Mouse (Mus musculus) midbrain, embryonic 16.5 days (tissue): Measurements from ENCODE around the gene Fuz. TPM values are rescaled to one million over a fixed set of nuclear protein-coding genes. Genes with fewer than 3 reads are reported as not detected.

Experiments used
- ATAC-seq: fragments of 200-750 bp; cut with Nextera tagmentation; 2 replicates; pipeline ENCODE4 v1.8.0; 2017; ENCODE audit warnings: moderate TSS enrichment
- H3K27ac ChIP-seq: fragments of 300-500 bp; sonication (generic); 2 replicates; pipeline ENCODE4 v1.5.1; 2014; ENCODE audit warnings: mild to moderate bottlenecking, low read length, mixed read lengths
- H3K27me3 ChIP-seq: fragments of 300-500 bp; sonication (generic); 2 replicates; pipeline ENCODE4 v1.6.1; 2014; ENCODE audit warnings: low read depth, low read length, mixed read lengths; ENCODE audit not compliant: control insufficient read depth, insufficient read depth
- H3K36me3 ChIP-seq: fragments of 300-500 bp; sonication (generic); 2 replicates; pipeline ENCODE4 v1.6.1; 2014; ENCODE audit warnings: mild to moderate bottlenecking, low read length, moderate library complexity, mixed read lengths; ENCODE audit not compliant: control insufficient read depth, insufficient read depth
- H3K4me1 ChIP-seq: fragments of 300-500 bp; sonication (generic); 2 replicates; pipeline ENCODE4 v1.6.1; 2014; ENCODE audit warnings: mild to moderate bottlenecking, low read length, mixed read lengths; ENCODE audit not compliant: control insufficient read depth, insufficient read depth
- H3K4me2 ChIP-seq: fragments of 300-500 bp; sonication (generic); 2 replicates; pipeline ENCODE4 v1.6.1; 2014; ENCODE audit warnings: mild to moderate bottlenecking, low read length, mixed read lengths
- H3K4me3 ChIP-seq: fragments of 300-500 bp; sonication (generic); 2 replicates; pipeline ENCODE4 v1.5.1; 2014; ENCODE audit warnings: low read depth, mild to moderate bottlenecking, low read length, moderate library complexity, mixed read lengths
- H3K9ac ChIP-seq: fragments of 300-500 bp; sonication (generic); 2 replicates; pipeline ENCODE4 v1.6.1; 2014; ENCODE audit warnings: low read depth, low read length, mixed read lengths
- H3K9me3 ChIP-seq: fragments of 300-500 bp; sonication (generic); replicated peaks from 2 replicates; pipeline ENCODE4 v1.6.1; 2014; ENCODE audit warnings: mild to moderate bottlenecking, low read length, mixed read lengths; ENCODE audit not compliant: control insufficient read depth, poor library complexity, severe bottlenecking
- WGBS: fragments of 180-500 bp; shearing (Covaris S2); extraction: QIAGEN DNeasy Blood & Tissue Kit; methylation state at CpG from one replicate; pipeline ENCODE4 v1.1.7; 2014; 5-methylcytosine and 5-hydroxymethylcytosine counted together
- polyA plus RNA-seq: library from polyadenylated mRNA; unstranded; fragments of >200 nt; fragmentation: Nextera tagmentation; extraction: Ambion mirVana; gene quantifications from 2 replicates; pipeline ENCODE4 v1.2.1, GENCODE M21; 2015

Fuz gene
- polyA plus RNA-seq, 1 experiment from 2014 or later: 20.0 TPM

DNA sequence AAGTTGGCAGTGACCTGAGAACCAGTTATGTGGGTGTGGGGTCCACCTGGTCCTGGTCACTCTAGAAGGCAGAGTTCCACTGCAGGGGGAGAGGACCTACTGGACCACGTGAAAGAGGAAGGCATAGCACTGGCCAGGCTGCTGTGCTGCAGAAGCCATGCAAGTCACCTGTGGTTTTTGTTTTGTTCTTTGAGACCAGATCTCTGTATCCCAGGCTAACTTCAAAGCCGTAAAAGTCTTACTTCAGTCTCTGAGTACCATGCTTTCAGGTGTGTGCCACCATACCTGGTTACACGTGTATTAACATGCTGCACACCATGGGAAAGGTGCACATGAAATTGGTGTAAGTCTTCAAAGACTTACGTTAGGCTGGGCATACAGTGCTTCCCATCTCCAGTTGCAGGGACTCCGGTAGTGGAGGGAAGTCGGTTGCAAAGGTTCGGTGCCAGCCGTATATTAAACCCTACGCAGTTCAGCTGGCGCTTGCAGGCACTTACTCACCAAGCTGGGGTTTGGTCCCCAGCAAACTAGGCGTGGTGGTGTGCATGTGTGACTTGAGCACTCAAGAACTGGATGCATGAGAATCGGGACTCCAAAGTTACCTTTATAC lies 44.1 kb upstream of the Fuz start:
- H3K4me3 ChIP-seq: no peak overlapping the region
- H3K4me1 ChIP-seq: peaks cover 35% of the 10 kb centered on the region
- H3K27me3 ChIP-seq: no peaks in the 10 kb centered on the region
- H3K27ac ChIP-seq: no peak overlapping the region
- H3K9me3 ChIP-seq: no peaks in the 10 kb centered on the region
- no peak for ATAC-seq
- 96% methylated on average over 12 of the region's 12 CpGs for WGBS
- peaks cover 6% of the 10 kb centered on the region; the same call in 1 of the 2 replicates for H3K36me3 ChIP-seq
- H3K4me2 ChIP-seq: no peak overlapping the region
- H3K9ac ChIP-seq: no peak overlapping the region

DNA sequence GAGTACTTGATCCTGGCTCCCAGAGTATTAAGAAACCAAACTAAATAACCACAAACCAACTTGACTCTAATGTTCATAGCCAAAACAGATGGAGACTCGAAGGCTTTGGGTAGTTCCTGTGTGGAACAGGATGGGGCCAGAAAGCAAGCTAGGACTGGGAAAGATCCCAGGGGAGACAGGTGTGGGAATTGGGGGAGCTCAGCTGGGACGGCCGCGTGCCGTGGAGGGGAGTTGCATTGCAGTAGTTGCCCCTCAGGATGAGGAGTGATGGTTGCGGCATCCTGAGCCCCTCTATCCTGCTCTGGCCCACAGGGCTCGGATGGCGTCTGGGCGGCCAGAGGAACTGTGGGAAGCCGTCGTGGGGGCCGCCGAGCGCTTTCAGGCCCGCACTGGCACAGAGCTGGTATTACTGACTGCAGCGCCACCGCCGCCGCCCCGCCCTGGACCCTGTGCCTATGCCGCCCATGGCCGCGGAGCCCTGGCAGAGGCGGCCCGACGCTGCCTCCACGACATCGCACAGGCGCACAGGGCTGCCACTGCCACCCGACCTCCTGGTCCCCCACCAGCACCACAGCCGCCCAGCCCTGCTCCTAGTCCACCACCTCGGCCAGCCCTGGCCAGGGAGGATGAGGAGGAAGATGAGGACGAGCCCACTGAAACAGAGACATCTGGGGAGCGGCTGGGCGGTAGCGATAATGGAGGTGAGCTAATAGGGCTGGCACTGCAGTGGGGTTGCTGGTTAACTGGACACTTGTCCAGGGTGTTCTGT lies 43.4 kb upstream of the Fuz start:
- no peaks in the 10 kb centered on the region for H3K27me3 ChIP-seq

DNA sequence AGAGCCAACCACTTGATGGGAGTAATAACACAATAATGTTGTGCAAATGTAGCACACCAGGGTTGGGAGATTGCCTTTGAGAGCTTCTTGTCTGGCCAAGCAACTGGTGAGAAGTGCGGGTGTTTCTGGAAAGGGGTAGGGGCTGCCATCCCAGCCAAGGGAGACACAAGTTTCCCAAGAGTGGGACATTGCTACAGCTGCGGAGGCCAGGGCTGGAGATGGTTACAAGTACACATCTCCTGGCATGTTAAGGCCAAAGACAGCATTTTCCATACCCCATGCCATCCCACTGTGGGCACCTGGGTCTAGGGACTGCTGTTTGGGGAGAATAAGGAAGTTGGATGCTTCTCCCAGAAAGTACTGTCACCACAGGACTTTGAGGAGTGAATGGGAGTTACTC lies 42.8 kb upstream of the Fuz start:
- 98% methylated on average over 2 of the region's 2 CpGs for WGBS
- Histone ChIP-seq H3K4me3 (no peak overlapping the region), H3K27me3 (no peaks in the 10 kb centered on the region), H3K4me2 (no peak overlapping the region), H3K9ac (peak overlapping the region; percentile 58; the same call in 1 of the 2 replicates), H3K9me3 (no peaks in the 10 kb centered on the region), H3K36me3 (peaks cover 6% of the 10 kb centered on the region; the same call in 1 of the 2 replicates), H3K4me1 (peaks cover 32% of the 10 kb centered on the region), H3K27ac (no peak overlapping the region)
- no peak for ATAC-seq

More for the DNA sequence above, 43.4 kb upstream of the Fuz start:
- H3K4me1 ChIP-seq: peaks cover 33% of the 10 kb centered on the region
- no peak overlapping the region for H3K4me2 ChIP-seq
- H3K9me3 ChIP-seq: no peaks in the 10 kb centered on the region
- H3K36me3 ChIP-seq: peaks cover 6% of the 10 kb centered on the region; the same call in 1 of the 2 replicates
- no peak overlapping the region for H3K9ac ChIP-seq
- no peak for ATAC-seq
- H3K27ac ChIP-seq: no peak overlapping the region
- 89% methylated on average over 36 of the region's 36 CpGs for WGBS
- no peak overlapping the region for H3K4me3 ChIP-seq

DNA sequence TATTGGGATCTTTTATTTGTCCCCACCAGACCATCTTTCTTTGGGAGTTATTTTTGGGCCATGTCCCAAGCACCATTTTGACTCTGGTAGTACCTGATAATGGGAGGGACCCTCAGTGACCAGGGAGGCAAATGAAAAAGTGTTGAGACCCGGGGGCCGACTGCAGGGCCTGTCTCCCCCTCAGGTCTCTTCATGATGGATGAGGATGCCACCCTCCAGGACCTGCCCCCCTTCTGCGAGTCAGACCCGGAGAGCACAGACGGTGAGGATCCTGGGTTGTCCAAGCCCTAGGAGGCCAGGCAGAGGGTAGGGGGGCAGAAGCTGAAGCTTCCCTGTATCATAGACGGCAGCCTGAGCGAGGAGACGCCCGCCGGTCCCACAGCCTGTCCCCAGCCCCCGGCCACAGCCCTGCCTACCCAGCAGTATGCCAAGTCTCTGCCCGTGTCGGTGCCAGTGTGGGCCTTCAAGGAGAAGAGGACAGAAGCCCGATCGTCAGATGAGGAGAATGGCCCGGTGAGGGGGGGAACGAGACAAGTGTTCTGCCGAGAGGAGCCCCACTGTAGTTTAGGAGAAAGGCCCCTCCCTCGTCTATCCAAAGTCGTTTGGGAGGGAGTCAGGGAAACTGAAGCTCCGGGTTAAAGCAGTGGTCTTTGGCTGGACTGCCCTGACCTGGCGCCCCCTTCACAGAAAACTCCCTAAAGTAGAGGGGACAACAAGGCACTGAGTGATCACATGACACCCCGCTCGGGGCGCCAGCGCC lies 42.1 kb upstream of the Fuz start:
- no peaks in the 10 kb centered on the region for H3K27me3 ChIP-seq
- H3K9me3 ChIP-seq: no peaks in the 10 kb centered on the region
- H3K4me1 ChIP-seq: peaks cover 36% of the 10 kb centered on the region
- peak overlapping the region; percentile 41 for H3K4me3 ChIP-seq
- WGBS: 28% methylated on average over 26 of the region's 26 CpGs
- H3K27ac ChIP-seq: peak overlapping the region; percentile 76
- peaks cover 6% of the 10 kb centered on the region; the same call in 1 of the 2 replicates for H3K36me3 ChIP-seq
- ATAC-seq: no peak
- peak overlapping the region; percentile 63 for H3K4me2 ChIP-seq
- peak overlapping the region; percentile 58 for H3K9ac ChIP-seq

DNA sequence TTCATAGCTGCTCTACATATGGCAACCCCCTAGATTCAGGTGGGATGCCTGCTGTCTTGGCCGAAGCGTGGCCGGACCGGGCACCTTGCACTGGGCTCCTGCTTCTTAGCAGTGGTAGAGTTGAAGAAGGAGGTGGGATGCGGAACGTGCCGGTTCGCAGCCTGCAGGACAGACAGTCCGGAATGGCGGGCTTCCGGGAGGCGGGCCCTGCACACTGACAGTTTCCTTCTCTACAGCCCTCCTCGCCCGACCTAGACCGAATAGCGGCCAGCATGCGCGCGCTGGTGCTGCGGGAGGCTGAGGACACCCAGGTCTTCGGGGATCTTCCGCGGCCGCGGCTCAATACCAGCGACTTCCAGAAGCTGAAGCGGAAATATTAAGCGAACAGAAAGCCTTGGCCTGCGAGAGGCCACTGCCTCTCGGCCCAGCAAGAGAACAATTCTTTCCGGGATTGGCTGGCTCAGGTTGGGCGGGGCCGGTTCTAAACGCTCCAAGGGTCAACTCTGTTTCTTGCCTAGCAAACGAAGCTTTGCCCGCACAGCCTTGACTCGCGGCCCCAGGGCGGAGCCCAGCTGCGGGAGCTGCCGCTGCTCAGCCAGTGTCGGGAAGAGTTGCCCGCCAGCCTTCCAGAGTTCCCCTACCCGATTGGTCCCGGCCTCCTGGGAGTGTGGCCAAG lies 41.4 kb upstream of the Fuz start:
- Histone ChIP-seq H3K9ac (peak overlapping the region; percentile 58), H3K4me3 (peak overlapping the region; percentile 41), H3K27me3 (no peaks in the 10 kb centered on the region), H3K4me2 (peak overlapping the region; percentile 63), H3K27ac (peak overlapping the region; percentile 76), H3K36me3 (peaks cover 6% of the 10 kb centered on the region; the same call in 1 of the 2 replicates), H3K9me3 (no peaks in the 10 kb centered on the region), H3K4me1 (peaks cover 36% of the 10 kb centered on the region)
- 2% methylated on average over 45 of the region's 45 CpGs for WGBS
- no peak for ATAC-seq

DNA sequence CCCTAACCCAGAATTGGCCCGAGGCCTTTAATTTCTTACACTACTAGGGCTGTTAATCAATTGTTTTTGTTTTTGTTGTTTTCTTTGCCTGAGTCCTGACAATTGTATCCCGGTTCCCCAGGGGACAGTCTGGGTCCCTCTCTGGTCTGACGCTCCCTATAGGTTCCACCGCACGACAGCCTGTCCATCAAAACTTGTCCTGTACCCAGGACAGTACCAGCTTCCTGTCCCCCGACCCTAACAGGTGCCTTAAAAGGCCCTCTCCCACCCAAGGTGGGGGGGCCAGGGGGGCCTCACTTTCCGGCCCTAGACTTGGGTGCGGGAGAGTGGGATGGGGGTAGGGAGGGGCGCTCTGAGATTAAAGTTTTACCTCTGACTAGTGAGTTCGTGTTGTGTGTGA lies 40.8 kb upstream of the Fuz start:
- no peak for ATAC-seq
- peaks cover 6% of the 10 kb centered on the region; the same call in 1 of the 2 replicates for H3K36me3 ChIP-seq
- H3K4me2 ChIP-seq: peak overlapping the region; percentile 63
- H3K4me1 ChIP-seq: peaks cover 36% of the 10 kb centered on the region
- peak overlapping the region; percentile 76 for H3K27ac ChIP-seq
- H3K4me3 ChIP-seq: peak overlapping the region; percentile 41
- H3K27me3 ChIP-seq: no peaks in the 10 kb centered on the region
- H3K9ac ChIP-seq: peak overlapping the region; percentile 58
- H3K9me3 ChIP-seq: no peaks in the 10 kb centered on the region
- WGBS: 42% methylated on average over 10 of the region's 10 CpGs

DNA sequence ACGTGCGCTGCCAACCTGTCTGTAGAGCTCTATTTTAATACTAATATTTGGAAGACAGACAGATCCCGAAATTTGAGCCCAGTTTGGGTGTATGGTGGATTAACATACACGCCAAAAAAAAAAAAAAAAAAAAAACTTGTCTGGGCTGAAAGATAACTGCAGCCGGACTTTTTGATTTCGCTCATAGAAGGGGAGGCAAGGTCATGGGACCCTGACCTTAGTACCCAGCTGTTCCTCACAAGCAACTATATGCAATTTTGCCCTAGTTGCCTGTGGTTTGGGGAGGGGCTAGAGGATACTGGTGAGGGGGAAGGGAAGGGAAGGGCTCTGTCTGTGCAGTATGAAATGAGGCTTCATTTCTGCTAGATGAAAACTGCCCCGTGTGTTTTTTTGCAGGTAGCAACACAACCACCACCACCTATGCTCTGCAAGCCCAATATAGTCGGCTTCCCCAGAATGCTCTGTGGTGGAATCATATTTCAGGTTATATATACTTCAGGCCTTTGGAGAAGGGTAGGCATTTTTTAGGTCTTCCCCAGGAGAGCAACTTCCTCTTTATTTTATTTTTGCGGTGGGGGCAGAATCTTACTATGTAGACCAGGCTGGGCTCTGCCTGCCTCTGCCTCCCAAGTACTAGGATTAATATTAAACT lies 39.5 kb upstream of the Fuz start:
- Histone ChIP-seq H3K4me2 (peak overlapping the region; percentile 70), H3K9ac (no peak overlapping the region; the same call in 1 of the 2 replicates), H3K4me1 (peaks cover 28% of the 10 kb centered on the region), H3K27me3 (no peaks in the 10 kb centered on the region), H3K4me3 (peak overlapping the region; percentile 78), H3K27ac (peak overlapping the region; percentile 96), H3K9me3 (no peaks in the 10 kb centered on the region), H3K36me3 (peaks cover 6% of the 10 kb centered on the region; the same call in 1 of the 2 replicates)
- WGBS: 71% methylated on average over 9 of the region's 9 CpGs
- peak; percentile 7; the same call in 1 of the 2 replicates for ATAC-seq

DNA sequence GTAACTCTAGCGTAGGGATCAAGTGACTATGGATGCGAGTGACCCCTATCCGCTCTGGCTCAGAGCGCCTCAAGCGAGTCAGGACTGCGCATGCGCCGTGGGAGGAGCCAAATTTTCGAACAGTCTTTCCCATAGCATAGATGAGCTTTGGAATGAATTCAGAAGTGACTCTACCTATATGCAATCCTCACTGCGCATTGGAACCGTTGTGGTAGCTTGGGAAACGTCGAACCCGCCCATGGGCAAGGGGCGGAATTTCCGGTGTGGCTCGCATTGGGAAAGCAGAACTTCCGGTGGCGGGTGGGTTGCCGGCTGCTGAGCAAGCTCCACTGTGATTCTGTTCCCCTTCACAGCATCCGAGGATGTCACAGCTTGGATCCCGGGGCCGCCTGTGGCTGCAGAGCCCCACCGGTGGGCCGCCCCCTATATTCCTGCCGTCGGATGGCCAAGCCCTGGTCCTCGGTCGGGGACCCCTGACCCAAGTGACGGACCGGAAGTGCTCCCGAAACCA lies 38.8 kb upstream of the Fuz start, which contains the start of gene Pnkp:
TSS of gene Pnkp (plus strand) at position 98 of the 511 bp plus-strand sequence.
- Histone ChIP-seq H3K4me1 (peaks cover 28% of the 10 kb centered on the region), H3K36me3 (peaks cover 9% of the 10 kb centered on the region; the same call in 1 of the 2 replicates), H3K9me3 (no peaks in the 10 kb centered on the region), H3K4me2 (peak within 1 kb of the TSS; percentile 70), H3K27ac (peak within 1 kb of the TSS; percentile 96), H3K4me3 (peak within 1 kb of the TSS; percentile 78), H3K9ac (peak within 1 kb of the TSS; percentile 84), H3K27me3 (no peaks in the 10 kb centered on the region)
- under 1% methylated on average over 32 of the region's 32 CpGs for WGBS
- ATAC-seq: peak; percentile 77
